Mouse (Mus musculus) thymus, adult 18-20 months (tissue): ENCODE measurements around the gene Kcnma1.

Experiments used
- DNase-seq, 2 experiments: peaks; one replicate each; pipeline ENCODE4 v3.0.0; 2022; ENCODE audit warnings: mixed read lengths in 2 of 2

Kcnma1 gene

DNA sequence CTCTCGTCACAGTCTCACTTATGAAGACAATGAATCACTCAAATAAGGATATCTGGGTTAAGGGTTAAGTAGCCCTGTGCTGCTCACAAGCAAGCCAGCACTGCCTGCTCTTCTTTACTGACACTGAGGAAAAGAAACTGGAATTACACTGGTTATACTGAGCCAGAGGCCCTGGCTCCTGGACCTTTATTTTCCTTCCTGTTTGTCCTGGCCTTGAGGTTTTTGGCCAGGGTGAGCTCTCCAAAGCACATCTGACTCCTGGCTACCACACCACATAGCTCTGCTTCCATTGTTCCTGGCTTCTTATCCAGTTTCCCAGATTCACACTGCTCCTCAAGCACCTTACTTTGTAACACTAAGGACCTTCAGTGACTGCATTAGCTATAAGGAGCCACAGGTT is 242.5 kb downstream of the Kcnma1 start:
- DNase-seq: no peak

DNA sequence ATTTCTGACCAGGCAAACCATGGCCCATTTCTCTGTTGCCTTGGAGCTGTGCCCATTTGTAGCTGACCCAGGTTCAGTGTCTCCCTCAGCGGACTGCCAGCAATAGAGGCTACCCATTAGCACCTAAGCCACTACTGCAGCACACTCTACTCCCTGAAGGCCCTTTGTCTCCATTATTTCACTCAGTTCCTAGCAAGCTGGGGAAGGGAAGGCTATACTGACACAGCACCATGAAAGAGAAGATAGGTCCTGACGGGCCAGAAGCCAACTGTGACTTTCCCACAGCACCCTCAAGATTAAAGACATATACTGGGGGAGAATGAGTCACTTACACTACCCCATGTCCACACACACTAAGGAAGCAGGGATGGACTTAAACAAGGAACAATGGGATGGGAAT is 251.8 kb downstream of the Kcnma1 start:
- no peak for DNase-seq

- DNase-seq: no peak
These were observed 254.7 kb downstream of the Kcnma1 start for GRCm38 (mm10) chr14:23759626-23760025.

- no peak for DNase-seq
These were observed 255.9 kb downstream of the Kcnma1 start for GRCm38 (mm10) chr14:23758421-23758820.

- DNase-seq: no peak
These were observed 266.3 kb downstream of the Kcnma1 start for GRCm38 (mm10) chr14:23748011-23748410.

- no peak for DNase-seq
These were observed 267.3 kb downstream of the Kcnma1 start for GRCm38 (mm10) chr14:23746976-23747375.

DNA sequence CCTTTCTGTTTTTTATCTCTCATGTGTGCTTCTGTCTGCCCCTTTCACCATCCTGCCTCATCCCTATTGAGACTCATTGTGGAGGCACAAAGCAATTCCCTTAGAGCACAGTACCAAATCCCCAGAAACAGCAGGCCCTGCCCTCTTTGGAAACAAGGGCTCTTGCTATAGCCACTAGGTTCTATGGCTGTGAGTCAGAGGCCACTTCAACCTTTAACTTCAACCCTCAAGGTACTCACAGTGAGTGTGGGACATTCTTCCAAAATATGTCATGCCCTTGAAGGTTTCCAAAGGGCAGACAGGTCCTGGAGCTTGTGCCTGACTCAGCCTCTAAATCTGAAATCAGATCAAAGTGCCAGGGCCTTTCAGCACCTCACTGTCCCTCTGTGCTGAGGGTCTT is 272.8 kb downstream of the Kcnma1 start:
- DNase-seq: no peak

DNA sequence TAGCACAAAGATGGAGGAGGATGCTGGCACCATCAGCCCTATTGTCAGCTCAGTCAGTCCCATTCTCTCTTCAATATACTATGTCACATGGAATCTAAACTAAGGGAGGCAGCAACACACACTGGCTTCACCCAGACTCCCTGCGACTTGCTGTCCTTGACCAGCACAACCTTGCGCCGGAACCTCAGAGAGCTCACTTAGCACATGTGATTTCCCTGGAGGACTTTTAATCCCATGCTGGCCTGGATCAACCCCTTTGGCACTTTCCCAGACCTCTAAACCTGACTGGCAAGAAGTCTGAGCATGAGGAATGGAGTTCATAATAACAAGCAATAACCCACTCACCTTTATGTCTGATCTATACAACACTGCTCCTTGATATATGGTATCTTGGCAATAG is 280.1 kb downstream of the Kcnma1 start:
- DNase-seq: no peak

DNA sequence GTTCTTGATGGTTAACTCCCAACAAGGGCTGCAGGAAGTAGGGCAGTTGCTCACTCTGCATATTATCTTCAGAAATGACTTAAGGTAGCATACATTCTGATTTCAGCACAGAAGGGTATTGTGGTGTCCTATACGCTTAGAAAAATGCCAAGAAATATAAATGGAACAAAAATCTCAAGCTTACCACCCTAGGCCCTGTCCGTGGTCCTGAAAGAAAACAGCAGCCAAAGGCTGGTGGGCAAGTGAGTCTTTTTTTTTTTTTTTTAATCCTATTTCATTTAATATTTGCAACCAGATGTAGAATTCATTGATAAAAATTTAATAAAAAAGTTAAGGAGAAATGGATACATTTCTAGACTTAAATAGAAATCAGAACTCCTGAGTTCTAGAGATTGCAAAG is 284.9 kb downstream of the Kcnma1 start:
- no peak for DNase-seq

GRCm38 (mm10) chr14:23723701-23724430 is 290.4 kb downstream of the Kcnma1 start:
- no peak for DNase-seq

DNA sequence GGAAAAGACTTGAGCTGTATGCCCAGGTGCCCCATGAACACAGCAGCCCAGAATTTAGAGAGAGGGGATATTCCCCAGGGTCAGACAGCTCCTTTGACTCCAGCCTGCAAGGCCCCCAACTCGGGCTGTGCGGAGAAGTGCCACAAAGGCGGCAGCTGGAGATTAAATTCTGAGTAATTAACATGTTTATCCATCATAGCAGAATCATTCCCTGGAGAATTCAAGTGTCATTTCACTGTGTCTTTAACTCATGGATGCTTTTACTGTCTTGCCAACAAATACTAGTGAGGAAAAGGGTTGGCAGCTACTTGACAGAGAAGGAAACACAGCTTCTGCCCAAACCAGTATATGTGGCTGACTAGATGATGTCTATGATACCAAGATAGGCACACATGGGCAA is 295.0 kb downstream of the Kcnma1 start:
- no peak for DNase-seq

GRCm38 (mm10) chr14:23718667-23719066 is 295.6 kb downstream of the Kcnma1 start:
- no peak for DNase-seq

DNA sequence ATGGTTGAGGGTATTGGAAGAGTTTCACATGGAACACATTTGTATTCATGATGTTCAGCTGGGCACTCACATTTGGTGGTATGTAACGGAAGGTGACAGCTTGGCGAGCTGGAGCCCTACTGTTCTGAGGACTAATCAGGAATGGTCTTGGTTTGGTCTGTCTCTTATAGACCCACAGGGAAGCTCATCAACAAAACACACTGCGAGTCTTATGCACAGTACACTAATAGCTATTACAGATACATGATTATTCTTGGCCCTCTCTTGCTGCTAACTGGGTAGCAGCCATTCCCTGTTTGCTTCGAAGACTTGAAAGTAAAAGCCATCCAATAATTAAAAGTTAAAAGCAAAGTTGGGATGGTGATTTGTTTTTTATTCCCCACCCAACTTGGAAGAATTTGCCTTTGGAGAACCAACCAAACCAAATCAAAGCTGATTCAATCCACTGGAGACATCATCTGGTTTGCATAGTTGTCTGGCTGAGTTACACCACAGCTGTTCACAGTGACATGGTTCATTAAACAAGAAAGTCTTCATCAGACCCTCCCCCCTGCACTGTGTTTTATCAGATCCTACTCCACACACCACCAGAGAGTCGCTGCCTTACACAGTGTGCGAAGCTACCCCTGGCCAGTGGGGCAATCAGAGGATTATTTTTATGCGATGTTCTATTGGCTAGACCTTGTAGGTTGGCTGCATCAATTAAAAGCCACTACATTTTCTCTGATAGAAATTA is 299.7 kb downstream of the Kcnma1 start:
- no peak for DNase-seq

DNA sequence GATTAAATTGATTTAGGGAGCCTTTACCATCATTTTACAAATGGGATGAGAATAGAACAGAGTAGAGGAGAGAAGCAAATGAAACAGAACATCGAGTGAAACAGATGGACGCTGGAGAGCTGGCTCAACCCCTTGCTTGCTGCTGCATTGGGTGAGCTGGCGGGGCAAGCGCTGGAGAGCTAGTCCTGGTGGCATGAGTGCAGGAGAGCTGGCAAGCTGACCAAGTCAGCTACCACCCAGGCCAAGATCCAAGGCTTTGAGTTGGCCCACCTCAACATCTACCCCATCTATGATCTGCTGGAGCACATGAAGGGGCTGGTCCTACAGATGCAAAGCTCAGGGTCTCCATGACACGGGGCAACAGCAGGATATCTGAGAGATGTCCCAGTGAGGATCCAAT is 301.4 kb downstream of the Kcnma1 start:
- no peak for DNase-seq

DNA sequence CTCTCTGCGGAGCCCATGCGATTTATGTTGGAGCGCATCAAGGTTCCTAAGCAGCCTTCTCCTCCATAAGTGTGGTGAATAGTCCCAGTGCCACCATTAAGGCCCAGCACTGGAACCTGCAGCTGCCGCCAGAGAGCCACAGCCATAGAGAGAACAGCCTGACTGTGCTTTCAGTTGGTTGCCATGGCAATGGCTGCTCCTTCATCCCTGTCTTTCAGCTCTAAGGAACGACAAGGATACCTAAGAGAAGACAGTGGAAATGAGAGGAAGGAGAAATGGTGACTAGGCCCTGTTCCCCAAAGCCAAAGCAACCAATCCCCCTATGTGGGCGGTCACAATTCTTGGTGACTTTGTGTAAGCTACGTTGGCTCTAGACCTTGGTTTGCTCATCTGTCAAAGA is 303.3 kb downstream of the Kcnma1 start:
- DNase-seq: no peak

GRCm38 (mm10) chr14:23706837-23707236 is 307.5 kb downstream of the Kcnma1 start:
- no peak for DNase-seq

- DNase-seq: no peak
These were observed 308.6 kb downstream of the Kcnma1 start for GRCm38 (mm10) chr14:23705647-23706046.

DNA sequence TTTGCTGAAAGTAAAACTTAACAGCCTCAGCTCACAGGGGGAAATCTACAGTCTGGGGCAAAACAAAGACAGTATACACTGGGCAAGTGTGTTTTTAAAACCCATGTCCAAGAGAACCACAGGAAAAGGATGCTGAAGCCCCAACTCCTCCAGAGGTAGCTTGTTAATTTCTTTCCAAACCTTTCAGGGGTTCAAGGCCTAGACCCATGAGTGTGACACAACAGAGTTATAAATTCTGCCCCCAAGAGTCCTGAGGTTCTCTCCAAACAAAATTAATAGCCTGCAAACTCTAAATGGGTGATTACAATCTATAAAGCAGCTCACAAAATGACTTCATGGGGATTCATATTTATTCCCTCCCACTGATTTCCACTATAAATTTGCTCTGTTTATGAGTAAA is 310.0 kb downstream of the Kcnma1 start:
- no peak for DNase-seq

DNA sequence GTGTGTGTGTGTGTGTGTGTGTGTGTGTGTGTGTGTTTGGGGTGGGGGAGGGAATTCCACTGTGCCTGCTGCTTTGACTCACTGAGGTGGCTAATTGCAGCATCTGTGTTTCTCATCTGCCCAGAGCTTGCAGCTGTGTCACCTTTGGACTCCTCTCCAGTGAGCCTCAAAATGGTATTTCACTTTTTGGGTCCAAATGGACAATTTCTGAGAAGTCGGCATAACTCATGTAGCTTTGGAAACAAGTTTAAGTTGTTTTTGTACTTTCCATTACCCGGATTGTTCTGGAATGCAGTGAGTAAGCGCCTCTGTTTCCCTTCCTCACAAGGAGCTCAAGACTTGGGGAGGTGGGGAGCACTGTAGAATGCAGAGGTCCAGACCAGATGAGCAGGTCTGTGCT is 317.9 kb downstream of the Kcnma1 start:
- DNase-seq: no peak

- DNase-seq: no peak
These were observed 324.6 kb downstream of the Kcnma1 start for GRCm38 (mm10) chr14:23689681-23690080.

GRCm38 (mm10) chr14:23688513-23688912 is 325.8 kb downstream of the Kcnma1 start:
- DNase-seq: no peak

DNA sequence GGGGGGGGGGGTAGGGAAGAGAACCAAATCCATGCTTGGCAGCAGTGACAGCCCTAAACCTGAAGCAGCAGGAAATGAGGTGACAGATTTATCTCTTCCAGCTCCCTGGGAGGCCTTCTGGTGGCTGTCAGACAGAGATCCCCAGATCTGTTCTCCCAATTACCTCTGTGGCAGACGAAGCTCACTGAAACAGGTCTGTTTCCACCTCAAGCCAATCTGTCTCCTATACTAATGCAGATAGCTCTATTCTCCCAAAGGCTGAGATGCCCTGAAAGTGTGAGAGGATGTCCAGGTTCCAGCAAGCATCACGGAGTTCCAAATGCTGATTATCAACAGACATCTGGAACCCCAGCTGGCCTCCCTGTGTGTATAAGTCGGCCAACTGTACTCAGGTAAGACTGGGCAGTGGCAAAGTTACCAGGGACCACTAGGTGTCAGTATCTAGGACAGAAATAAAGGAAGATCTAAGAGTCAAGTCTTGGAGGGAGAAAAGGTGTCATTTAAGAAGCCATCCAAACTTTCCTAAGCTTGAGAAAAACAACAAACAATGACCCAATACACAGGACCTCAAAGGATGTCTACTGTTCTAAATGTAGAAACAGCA is 329.7 kb downstream of the Kcnma1 start:
- no peak for DNase-seq

GRCm38 (mm10) chr14:23682758-23683157 is 331.5 kb downstream of the Kcnma1 start:
- DNase-seq: no peak

- no peak for DNase-seq
These were observed 334.9 kb downstream of the Kcnma1 start for GRCm38 (mm10) chr14:23679378-23679777.
